Mouse (Mus musculus) heart, adult 18-20 months (tissue): Measurements from ENCODE around the gene Dppa3. TPM values are rescaled to one million over a fixed set of nuclear protein-coding genes. Genes with fewer than 3 reads are reported as not detected.

Experiments
- DNase-seq, 2 experiments: peaks; one replicate each; pipeline ENCODE4 v3.0.0; 2021 to 2022; ENCODE audit warnings: mixed read lengths in 1 of 2
- total RNA-seq, 2 experiments: library from RNA; stranded (reverse); gene quantifications; 2 replicates each; pipeline ENCODE4 v1.2.3; 2021

Dppa3 gene
- total RNA-seq, 2 experiments from 2014 or later, result not detected

DNA sequence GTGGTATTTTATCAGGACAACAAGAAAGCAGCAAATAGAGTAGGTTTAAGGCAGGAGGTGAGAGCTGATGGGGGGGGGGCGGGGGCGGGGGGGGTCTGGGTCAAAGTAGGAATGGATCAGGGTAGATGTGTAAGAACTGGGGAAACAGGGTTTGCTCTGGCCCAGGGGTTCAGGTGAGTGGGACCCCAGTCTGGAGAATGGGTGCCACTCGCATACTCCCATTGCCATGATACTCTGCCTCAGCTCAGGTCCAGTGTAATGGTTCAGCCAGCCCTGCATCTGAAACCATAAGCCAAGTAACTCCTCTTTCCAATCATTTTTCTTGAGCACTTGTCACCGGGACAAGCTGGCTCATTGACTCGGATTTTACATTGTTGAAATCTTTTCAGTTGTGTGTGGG lies 42.6 kb downstream of the Dppa3 start:
- no peak for DNase-seq

GRCm38 (mm10) chr6:122669406-122670200 lies 43.4 kb downstream of the Dppa3 start:
- peak; percentile 85 to 94 for DNase-seq

DNA sequence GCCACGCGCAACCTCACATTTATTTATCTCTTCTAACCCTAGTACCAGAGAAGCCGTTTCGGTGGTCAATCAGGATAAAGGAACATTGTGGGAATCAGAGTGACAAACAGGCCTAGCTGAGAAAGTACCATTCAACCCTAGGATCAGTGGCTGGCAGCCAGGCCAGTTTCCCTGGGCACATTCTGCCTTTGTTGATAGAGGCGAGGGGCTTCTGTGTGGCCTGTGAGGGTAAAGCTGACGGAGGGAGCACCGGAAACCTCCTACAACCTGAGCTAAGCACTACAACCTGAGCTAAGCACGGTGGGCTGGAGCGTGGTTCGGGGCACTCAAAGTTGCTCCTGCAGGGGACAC lies 44.0 kb downstream of the Dppa3 start:
- DNase-seq, result no peak

DNA sequence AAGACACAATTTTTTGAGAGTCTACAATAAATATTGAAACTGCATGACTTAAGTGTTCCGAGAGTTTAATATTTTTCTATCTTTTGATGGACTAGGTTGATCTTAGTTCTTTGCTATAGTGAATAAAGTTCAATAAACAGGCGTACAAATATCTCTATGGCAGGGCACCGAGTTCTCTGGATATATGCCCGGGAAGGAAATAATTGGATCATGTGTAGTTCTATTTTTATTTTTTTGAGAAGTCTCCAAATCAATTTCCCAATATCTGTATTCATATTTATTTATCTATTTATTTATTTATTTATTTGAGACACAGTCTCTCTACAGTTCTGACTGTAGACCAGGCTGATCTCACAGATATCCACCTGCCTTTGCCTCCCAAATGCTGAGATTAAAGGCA lies 44.6 kb downstream of the Dppa3 start:
- no peak for DNase-seq

DNA sequence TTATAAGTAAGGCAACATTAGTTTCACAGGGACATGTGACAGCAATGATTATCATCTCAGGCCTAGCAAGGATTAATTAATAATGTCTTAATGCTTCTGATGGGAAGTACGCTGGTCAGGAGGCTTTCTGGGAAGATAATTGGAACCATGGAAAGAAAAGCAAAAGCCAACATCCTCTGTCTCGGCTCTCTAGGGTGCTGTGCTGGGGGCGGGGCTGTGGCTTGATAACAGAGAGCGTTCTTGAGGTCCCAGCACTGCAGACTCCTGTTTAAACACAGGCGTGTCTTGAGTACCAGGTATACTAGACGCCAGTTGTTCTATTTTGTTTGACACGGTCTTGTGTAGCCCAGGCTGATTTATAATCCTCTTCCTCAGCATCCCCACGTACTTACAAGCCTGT lies 46.5 kb downstream of the Dppa3 start:
- DNase-seq, result no peak

Other genes with a start within 250 kb of the Dppa3 start
- under 1 TPM in 1 of 2 experiments, not detected in 1; 0.33 TPM for gene Rimklb, start 127.6 kb upstream of the Dppa3 start, total RNA-seq
- 10 to 100 TPM; 18.1 to 19.6 TPM for gene Mfap5, start 120.6 kb upstream of the Dppa3 start, total RNA-seq
- gene Aicda, start 72.6 kb upstream of the Dppa3 start, total RNA-seq, result not detected
- 1 to 10 TPM; 4.5 to 5.1 TPM for gene Apobec1, start 24.0 kb upstream of the Dppa3 start, total RNA-seq
- not detected for gene Gdf3, start 16.3 kb upstream of the Dppa3 start, total RNA-seq
- gene Nanog, start 81.1 kb downstream of the Dppa3 start, total RNA-seq, result not detected
- 1 to 10 TPM; 2.7 to 3.5 TPM for gene Slc2a3, start 175.2 kb downstream of the Dppa3 start, total RNA-seq
- gene Foxj2, start 193.5 kb downstream of the Dppa3 start, total RNA-seq, result 10 to 100 TPM; 31.7 to 33.5 TPM
- 1 to 10 TPM; 1.3 to 1.6 TPM for gene C3ar1, start 229.8 kb downstream of the Dppa3 start, total RNA-seq
- gene Necap1, start 248.1 kb downstream of the Dppa3 start, total RNA-seq, result 10 to 100 TPM; 20.7 to 24.3 TPM